Mouse (Mus musculus): ENCODE results near the gene Adarb1. TPM values are rescaled to one million over a fixed set of nuclear protein-coding genes. Genes with fewer than 3 reads are reported as not detected.

The Adarb1 gene
- polyA plus RNA-seq, 1 experiment, result 4.5 TPM

- H3K4me2 ChIP-seq (ENCODE audit: low read depth), result no peak overlapping the region
- no peaks in the 10 kb centered on the region for H3K36me3 ChIP-seq (ENCODE audit: control insufficient read depth, insufficient read depth)
- no peak overlapping the region for H3K4me3 ChIP-seq
- no peak overlapping the region for H3ac ChIP-seq (ENCODE audit: control insufficient read depth, insufficient read length)
- TF ChIP-seq MYOD1 (IDR thresholded peaks at IDR 0.05; ENCODE audit: control insufficient read depth in 1 of 3, insufficient read length in 2 of 3, low read depth in 2 of 3), result no peak
- TF ChIP-seq E2F4 (IDR thresholded peaks at IDR 0.05; ENCODE audit: insufficient read depth), result no peak
- no peak for TF ChIP-seq MAX (IDR thresholded peaks at IDR 0.05; ENCODE audit: low read depth)
- TF ChIP-seq SRF (IDR thresholded peaks at IDR 0.05; ENCODE audit: control insufficient read depth, insufficient read length, low read depth), result no peak
- no peak for TF ChIP-seq CEBPB (IDR thresholded peaks at IDR 0.05; ENCODE audit: insufficient read depth, poor library complexity, severe bottlenecking)
- TF ChIP-seq TCF3 (IDR thresholded peaks at IDR 0.05; ENCODE audit: insufficient read length, low read depth), result no peak
- TF ChIP-seq REST (IDR thresholded peaks at IDR 0.05; ENCODE audit: insufficient read depth, insufficient read length), result no peak
- no peak for TF ChIP-seq TCF12 (IDR thresholded peaks at IDR 0.05; ENCODE audit: insufficient read depth, poor library complexity, severe bottlenecking)
- no peak for TF ChIP-seq USF1 (IDR thresholded peaks at IDR 0.05; ENCODE audit: low read depth)
- TF ChIP-seq POLR2A (IDR thresholded peaks at IDR 0.05; ENCODE audit: insufficient read length, low read depth), result no peak
- TF ChIP-seq POLR2AphosphoS2 (IDR thresholded peaks at IDR 0.05; ENCODE audit: insufficient read length, low read depth), result no peak
- no peak for TF ChIP-seq MYOG (IDR thresholded peaks at IDR 0.05; ENCODE audit: control insufficient read depth in 1 of 3, insufficient read depth in 1 of 3, insufficient read length in 2 of 3, low read depth in 2 of 3)
- H3K27me3 ChIP-seq (ENCODE audit: control insufficient read depth, insufficient read depth, insufficient read length), result no peaks in the 10 kb centered on the region
- H3K79me2 ChIP-seq (ENCODE audit: control insufficient read depth, insufficient read depth), result no peaks in the 10 kb centered on the region
Observed at GRCm38 (mm10) chr10:77379199-77379598, 38.9 kb downstream of the Adarb1 start.

- Histone ChIP-seq H3K4me2 (ENCODE audit: low read depth) (no peak overlapping the region), H3ac (ENCODE audit: control insufficient read depth, insufficient read length) (no peak overlapping the region), H3K27me3 (ENCODE audit: control insufficient read depth, insufficient read depth, insufficient read length) (no peaks in the 10 kb centered on the region), H3K4me3 (no peak overlapping the region), H3K79me2 (ENCODE audit: control insufficient read depth, insufficient read depth) (no peaks in the 10 kb centered on the region), H3K36me3 (ENCODE audit: control insufficient read depth, insufficient read depth) (no peaks in the 10 kb centered on the region)
- TF ChIP-seq TCF3 (IDR thresholded peaks at IDR 0.05; ENCODE audit: insufficient read length, low read depth) (no peak), POLR2AphosphoS2 (IDR thresholded peaks at IDR 0.05; ENCODE audit: insufficient read length, low read depth) (no peak), CEBPB (IDR thresholded peaks at IDR 0.05; ENCODE audit: insufficient read depth, poor library complexity, severe bottlenecking) (no peak), TCF12 (IDR thresholded peaks at IDR 0.05; ENCODE audit: insufficient read depth, poor library complexity, severe bottlenecking) (no peak), MAX (IDR thresholded peaks at IDR 0.05; ENCODE audit: low read depth) (no peak), USF1 (IDR thresholded peaks at IDR 0.05; ENCODE audit: low read depth) (no peak), E2F4 (IDR thresholded peaks at IDR 0.05; ENCODE audit: insufficient read depth) (no peak), MYOD1 (IDR thresholded peaks at IDR 0.05; ENCODE audit: control insufficient read depth in 1 of 3, insufficient read length in 2 of 3, low read depth in 2 of 3) (no peak), REST (IDR thresholded peaks at IDR 0.05; ENCODE audit: insufficient read depth, insufficient read length) (no peak), MYOG (IDR thresholded peaks at IDR 0.05; ENCODE audit: control insufficient read depth in 1 of 3, insufficient read depth in 1 of 3, insufficient read length in 2 of 3, low read depth in 2 of 3) (no peak), POLR2A (IDR thresholded peaks at IDR 0.05; ENCODE audit: insufficient read length, low read depth) (no peak), SRF (IDR thresholded peaks at IDR 0.05; ENCODE audit: control insufficient read depth, insufficient read length, low read depth) (no peak)
Observed at GRCm38 (mm10) chr10:77376056-77376455, 42.0 kb downstream of the Adarb1 start.

DNA sequence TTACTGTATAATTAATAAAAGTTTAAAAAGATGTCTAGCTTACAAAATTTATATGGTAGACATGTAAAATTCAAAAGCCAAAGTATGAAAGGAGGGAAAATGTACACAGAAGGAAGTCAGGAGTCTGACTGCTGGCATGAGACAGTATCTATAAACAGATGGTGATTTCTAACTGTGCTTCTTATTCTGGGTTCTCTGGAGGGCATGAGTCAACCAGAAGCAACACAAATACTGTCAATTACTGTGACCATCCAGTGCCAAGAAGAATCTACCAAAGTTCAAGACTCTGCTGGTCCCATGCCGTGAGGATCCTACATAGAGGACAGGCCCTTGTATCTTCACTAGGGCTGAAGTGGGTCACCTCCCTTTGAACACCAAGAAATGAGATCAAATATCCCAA is 43.1 kb downstream of the Adarb1 start:
- TF ChIP-seq SRF (IDR thresholded peaks at IDR 0.05; ENCODE audit: control insufficient read depth, insufficient read length, low read depth) (no peak), MYOD1 (IDR thresholded peaks at IDR 0.05; ENCODE audit: control insufficient read depth in 1 of 3, insufficient read length in 2 of 3, low read depth in 2 of 3) (no peak), MYOG (IDR thresholded peaks at IDR 0.05; ENCODE audit: control insufficient read depth in 1 of 3, insufficient read depth in 1 of 3, insufficient read length in 2 of 3, low read depth in 2 of 3) (no peak), CEBPB (IDR thresholded peaks at IDR 0.05; ENCODE audit: insufficient read depth, poor library complexity, severe bottlenecking) (0 out of 2 replicates have a peak, but pooled peaks have one; percentile 55), POLR2AphosphoS2 (IDR thresholded peaks at IDR 0.05; ENCODE audit: insufficient read length, low read depth) (no peak), POLR2A (IDR thresholded peaks at IDR 0.05; ENCODE audit: insufficient read length, low read depth) (no peak), USF1 (IDR thresholded peaks at IDR 0.05; ENCODE audit: low read depth) (no peak), TCF12 (IDR thresholded peaks at IDR 0.05; ENCODE audit: insufficient read depth, poor library complexity, severe bottlenecking) (no peak)
- H3K27me3 ChIP-seq (ENCODE audit: control insufficient read depth, insufficient read depth, insufficient read length), result no peaks in the 10 kb centered on the region
- H3K79me2 ChIP-seq (ENCODE audit: control insufficient read depth, insufficient read depth), result no peaks in the 10 kb centered on the region
- no peak overlapping the region for H3K4me3 ChIP-seq
- H3K4me2 ChIP-seq (ENCODE audit: low read depth), result peak overlapping the region; percentile 22
- no peak overlapping the region for H3ac ChIP-seq (ENCODE audit: control insufficient read depth, insufficient read length)
- no peaks in the 10 kb centered on the region for H3K36me3 ChIP-seq (ENCODE audit: control insufficient read depth, insufficient read depth)

- Histone ChIP-seq H3ac (ENCODE audit: control insufficient read depth, insufficient read length) (no peak overlapping the region), H3K27me3 (ENCODE audit: control insufficient read depth, insufficient read depth, insufficient read length) (no peaks in the 10 kb centered on the region), H3K79me2 (ENCODE audit: control insufficient read depth, insufficient read depth) (no peaks in the 10 kb centered on the region), H3K4me3 (no peak overlapping the region), H3K4me2 (ENCODE audit: low read depth) (no peak overlapping the region), H3K36me3 (ENCODE audit: control insufficient read depth, insufficient read depth) (no peaks in the 10 kb centered on the region)
- TF ChIP-seq TCF12 (IDR thresholded peaks at IDR 0.05; ENCODE audit: insufficient read depth, poor library complexity, severe bottlenecking) (no peak), CEBPB (IDR thresholded peaks at IDR 0.05; ENCODE audit: insufficient read depth, poor library complexity, severe bottlenecking) (no peak), MAX (IDR thresholded peaks at IDR 0.05; ENCODE audit: low read depth) (no peak), POLR2A (IDR thresholded peaks at IDR 0.05; ENCODE audit: insufficient read length, low read depth) (no peak), USF1 (IDR thresholded peaks at IDR 0.05; ENCODE audit: low read depth) (no peak), E2F4 (IDR thresholded peaks at IDR 0.05; ENCODE audit: insufficient read depth) (no peak), MYOG (IDR thresholded peaks at IDR 0.05; ENCODE audit: control insufficient read depth in 1 of 3, insufficient read depth in 1 of 3, insufficient read length in 2 of 3, low read depth in 2 of 3) (no peak), POLR2AphosphoS2 (IDR thresholded peaks at IDR 0.05; ENCODE audit: insufficient read length, low read depth) (no peak), MYOD1 (IDR thresholded peaks at IDR 0.05; ENCODE audit: control insufficient read depth in 1 of 3, insufficient read length in 2 of 3, low read depth in 2 of 3) (no peak), TCF3 (IDR thresholded peaks at IDR 0.05; ENCODE audit: insufficient read length, low read depth) (no peak), SRF (IDR thresholded peaks at IDR 0.05; ENCODE audit: control insufficient read depth, insufficient read length, low read depth) (no peak), REST (IDR thresholded peaks at IDR 0.05; ENCODE audit: insufficient read depth, insufficient read length) (no peak)
Observed at GRCm38 (mm10) chr10:77374407-77374806, 43.7 kb downstream of the Adarb1 start.

All from myocyte (in vitro differentiated cells).